Mouse (Mus musculus): ENCODE measurements around the gene Coq10a. TPM values are rescaled to one million over a fixed set of nuclear protein-coding genes. Genes with fewer than 3 reads are reported as not detected.

The Coq10a gene
- polyA plus RNA-seq, 1 experiment from 2014 or later, result 12.9 TPM

- TF ChIP-seq EP300 (optimal IDR thresholded peaks at IDR 0.05) (peak; percentile 91), CTCF (IDR thresholded peaks at IDR 0.05; ENCODE audit: low read depth) (no peak)
- Histone ChIP-seq H3K36me3 (ENCODE audit: control insufficient read depth, insufficient read depth, low read length) (peaks cover 32% of the 10 kb centered on the region), H3K27me3 (ENCODE audit: control insufficient read depth, insufficient read depth, low read length) (no peaks in the 10 kb centered on the region), H3K4me3 (ENCODE audit: low read depth, low read length) (peak within 1 kb of the TSS; percentile 76), H3K27ac (replicated peaks) (peak within 1 kb of the TSS; percentile 97), H3K9ac (ENCODE audit: low read length) (peak within 1 kb of the TSS; percentile 98), H3K4me2 (replicated peaks; ENCODE audit: low read depth) (peak within 1 kb of the TSS; percentile 82), H3K4me1 (replicated peaks; ENCODE audit: control insufficient read depth, insufficient read depth) (peaks cover 4% of the 10 kb centered on the region; the same call in 1 of the 2 replicates), H3K9me3 (ENCODE audit: control insufficient read depth, low read length) (no peaks in the 10 kb centered on the region)
- peak; percentile 89 for DNase-seq (ENCODE audit: low spot score)
- WGBS, result under 1% methylated on average over 40 of the region's 40 CpGs
- peak; percentile 88 for ATAC-seq (ENCODE audit: low FRiP score, low TSS enrichment)
Measured at GRCm38 (mm10) chr10:128322141-128323108, 46.4 kb downstream of the Coq10a start, which contains the start of gene Cnpy2. Cnpy2 (plus strand) TSS chr10:128322459.

GRCm38 (mm10) chr10:128321641-128322040 is 47.2 kb downstream of the Coq10a start:
- WGBS, result 34% methylated on average over 12 of the region's 12 CpGs

DNA sequence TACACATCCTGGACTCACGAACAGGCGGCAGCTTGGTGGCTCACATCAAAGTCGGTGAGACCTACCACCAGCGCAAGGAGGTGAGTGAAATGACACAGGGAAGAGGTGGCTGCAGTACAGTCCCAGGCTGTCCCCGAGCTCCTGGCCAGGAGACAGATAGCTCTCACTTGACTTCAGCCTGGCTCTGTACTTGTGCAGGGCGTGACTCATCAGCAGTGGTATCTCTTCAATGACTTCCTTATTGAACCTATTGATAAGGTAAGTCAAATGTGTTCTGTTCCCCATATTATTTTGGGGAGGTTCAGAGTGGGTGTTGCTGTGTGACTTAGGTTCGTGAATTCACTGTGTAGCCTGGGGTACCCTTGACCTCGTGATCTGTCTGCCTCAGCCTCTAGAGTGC is 53.2 kb downstream of the Coq10a start:
- 91% methylated on average over 8 of the region's 8 CpGs for WGBS
- Histone ChIP-seq H3K9me3 (ENCODE audit: control insufficient read depth, low read length) (no peaks in the 10 kb centered on the region), H3K27ac (replicated peaks) (no peak overlapping the region), H3K4me3 (ENCODE audit: low read depth, low read length) (no peak overlapping the region), H3K4me2 (replicated peaks; ENCODE audit: low read depth) (no peak overlapping the region), H3K4me1 (replicated peaks; ENCODE audit: control insufficient read depth, insufficient read depth) (no peaks in the 10 kb centered on the region), H3K36me3 (ENCODE audit: control insufficient read depth, insufficient read depth, low read length) (peaks cover 22% of the 10 kb centered on the region), H3K9ac (ENCODE audit: low read length) (no peak overlapping the region), H3K27me3 (ENCODE audit: control insufficient read depth, insufficient read depth, low read length) (no peaks in the 10 kb centered on the region)
- TF ChIP-seq CTCF (IDR thresholded peaks at IDR 0.05; ENCODE audit: low read depth) (no peak), EP300 (optimal IDR thresholded peaks at IDR 0.05) (no peak)
- no peak for DNase-seq (ENCODE audit: low spot score)
- no peak for ATAC-seq (ENCODE audit: low FRiP score, low TSS enrichment)

More at GRCm38 (mm10) chr10:128321641-128322040, 47.2 kb downstream of the Coq10a start:
- peaks cover 27% of the 10 kb centered on the region for H3K36me3 ChIP-seq (ENCODE audit: control insufficient read depth, insufficient read depth, low read length)
- TF ChIP-seq CTCF (IDR thresholded peaks at IDR 0.05; ENCODE audit: low read depth), result no peak
- TF ChIP-seq EP300 (optimal IDR thresholded peaks at IDR 0.05), result no peak
- H3K27me3 ChIP-seq (ENCODE audit: control insufficient read depth, insufficient read depth, low read length), result no peaks in the 10 kb centered on the region
- H3K4me2 ChIP-seq (replicated peaks; ENCODE audit: low read depth), result peak overlapping the region; percentile 82
- DNase-seq (ENCODE audit: low spot score), result peak; percentile 25
- H3K27ac ChIP-seq (replicated peaks), result no peak overlapping the region
- H3K9ac ChIP-seq (ENCODE audit: low read length), result peak overlapping the region; percentile 13; the same call in 1 of the 2 replicates
- H3K4me1 ChIP-seq (replicated peaks; ENCODE audit: control insufficient read depth, insufficient read depth), result peaks cover 4% of the 10 kb centered on the region; the same call in 1 of the 2 replicates
- peak overlapping the region; percentile 76 for H3K4me3 ChIP-seq (ENCODE audit: low read depth, low read length)
- H3K9me3 ChIP-seq (ENCODE audit: control insufficient read depth, low read length), result no peaks in the 10 kb centered on the region
- no peak; the same call in 1 of the 2 replicates for ATAC-seq (ENCODE audit: low FRiP score, low TSS enrichment)

Small RNAs within 50 kb of the gene (microRNA-seq; reads per million reads assigned to microRNA genes)
- gene Gm25361 (not detected), gene Gm26308 (not detected), gene Mir6914 (not detected), gene Mir6915 (not detected)

Other genes starting within 250 kb of the Coq10a start
- gene Rbms2, start 188.7 kb downstream of the Coq10a start, polyA plus RNA-seq (2015; fragmentation: Nextera tagmentation; extraction: Ambion mirVana), result 15.5 and 17.0 TPM in 2 replicates
- gene Gls2, start 174.5 kb downstream of the Coq10a start, polyA plus RNA-seq (2015; fragmentation: Nextera tagmentation; extraction: Ambion mirVana), result 0.53 and 0.64 TPM in 2 replicates
- 25.6 and 26.1 TPM in 2 replicates for gene Spryd4, start 157.2 kb downstream of the Coq10a start, polyA plus RNA-seq (2015; fragmentation: Nextera tagmentation; extraction: Ambion mirVana)
- gene Mip, start 143.2 kb downstream of the Coq10a start, polyA plus RNA-seq (2015; fragmentation: Nextera tagmentation; extraction: Ambion mirVana), result not detected in 2 replicates
- 8.9 and 10.5 TPM in 2 replicates for gene Timeless, start 136.9 kb downstream of the Coq10a start, polyA plus RNA-seq (2015; fragmentation: Nextera tagmentation; extraction: Ambion mirVana)
- gene Apon, start 114.9 kb downstream of the Coq10a start, polyA plus RNA-seq (2015; fragmentation: Nextera tagmentation; extraction: Ambion mirVana), result 0.13 TPM in 1 of 2 replicates, not detected in the other
- gene Apof, start 100.3 kb downstream of the Coq10a start, polyA plus RNA-seq (2015; fragmentation: Nextera tagmentation; extraction: Ambion mirVana), result 1.1 and 2.5 TPM in 2 replicates
- gene Stat2, start 98.4 kb downstream of the Coq10a start, polyA plus RNA-seq (2015; fragmentation: Nextera tagmentation; extraction: Ambion mirVana), result 7.8 and 8.6 TPM in 2 replicates
- 0.33 and 0.35 TPM in 2 replicates for gene Il23a, start 70.2 kb downstream of the Coq10a start, polyA plus RNA-seq (2015; fragmentation: Nextera tagmentation; extraction: Ambion mirVana)
- 12.6 and 14.1 TPM in 2 replicates for gene Pan2, start 65.7 kb downstream of the Coq10a start, polyA plus RNA-seq (2015; fragmentation: Nextera tagmentation; extraction: Ambion mirVana)
- gene Cnpy2, start 46.5 kb downstream of the Coq10a start, polyA plus RNA-seq (2015; fragmentation: Nextera tagmentation; extraction: Ambion mirVana), result 214 and 218 TPM in 2 replicates
- 152 and 158 TPM in 2 replicates for gene Cs, start 31.3 kb downstream of the Coq10a start, polyA plus RNA-seq (2015; fragmentation: Nextera tagmentation; extraction: Ambion mirVana)
- 2.9 and 4.3 TPM in 2 replicates for gene Ankrd52, start 8.1 kb upstream of the Coq10a start, polyA plus RNA-seq (2015; fragmentation: Nextera tagmentation; extraction: Ambion mirVana)
- gene Slc39a5, start 32.2 kb upstream of the Coq10a start, polyA plus RNA-seq (2015; fragmentation: Nextera tagmentation; extraction: Ambion mirVana), result 0.75 and 0.76 TPM in 2 replicates
- 53.5 and 54.4 TPM in 2 replicates for gene Nabp2, start 42.5 kb upstream of the Coq10a start, polyA plus RNA-seq (2015; fragmentation: Nextera tagmentation; extraction: Ambion mirVana)
- gene Rnf41, start 42.7 kb upstream of the Coq10a start, polyA plus RNA-seq (2015; fragmentation: Nextera tagmentation; extraction: Ambion mirVana), result 18.9 and 20.1 TPM in 2 replicates
- gene Smarcc2, start 90.3 kb upstream of the Coq10a start, polyA plus RNA-seq (2015; fragmentation: Nextera tagmentation; extraction: Ambion mirVana), result 21.4 and 26.6 TPM in 2 replicates
- gene Myl6, start 125.1 kb upstream of the Coq10a start, polyA plus RNA-seq (2015; fragmentation: Nextera tagmentation; extraction: Ambion mirVana), result 2,935 and 3,187 TPM in 2 replicates
- gene Myl6b, start 129.7 kb upstream of the Coq10a start, polyA plus RNA-seq (2015; fragmentation: Nextera tagmentation; extraction: Ambion mirVana), result 2.2 and 2.6 TPM in 2 replicates
- 15.0 and 15.1 TPM in 2 replicates for gene Esyt1, start 156.9 kb upstream of the Coq10a start, polyA plus RNA-seq (2015; fragmentation: Nextera tagmentation; extraction: Ambion mirVana)
- 7.8 and 8.5 TPM in 2 replicates for gene Zc3h10, start 178.8 kb upstream of the Coq10a start, polyA plus RNA-seq (2015; fragmentation: Nextera tagmentation; extraction: Ambion mirVana)
- gene Rpl41, start 180.3 kb upstream of the Coq10a start, polyA plus RNA-seq (2015; fragmentation: Nextera tagmentation; extraction: Ambion mirVana), result 3,550 and 3,693 TPM in 2 replicates
- gene Pa2g4, start 197.0 kb upstream of the Coq10a start, polyA plus RNA-seq (2015; fragmentation: Nextera tagmentation; extraction: Ambion mirVana), result 131 and 135 TPM in 2 replicates
- gene Erbb3, start 220.7 kb upstream of the Coq10a start, polyA plus RNA-seq (2015; fragmentation: Nextera tagmentation; extraction: Ambion mirVana), result 18.6 and 18.9 TPM in 2 replicates